Mouse (Mus musculus) midbrain, embryonic 16.5 days (tissue): Measurements from ENCODE around the gene Gm10447. TPM values are rescaled to one million over a fixed set of nuclear protein-coding genes. Genes with fewer than 3 reads are reported as not detected.

Source experiments
- ATAC-seq: fragments of 200-750 bp; cut with Nextera tagmentation; 2 replicates; pipeline ENCODE4 v1.8.0; 2017; ENCODE audit warnings: moderate TSS enrichment
- H3K27ac ChIP-seq: fragments of 300-500 bp; sonication (generic); 2 replicates; pipeline ENCODE4 v1.5.1; 2014; ENCODE audit warnings: mild to moderate bottlenecking, low read length, mixed read lengths
- H3K27me3 ChIP-seq: fragments of 300-500 bp; sonication (generic); 2 replicates; pipeline ENCODE4 v1.6.1; 2014; ENCODE audit warnings: low read depth, low read length, mixed read lengths; ENCODE audit not compliant: control insufficient read depth, insufficient read depth
- H3K36me3 ChIP-seq: fragments of 300-500 bp; sonication (generic); 2 replicates; pipeline ENCODE4 v1.6.1; 2014; ENCODE audit warnings: mild to moderate bottlenecking, low read length, moderate library complexity, mixed read lengths; ENCODE audit not compliant: control insufficient read depth, insufficient read depth
- H3K4me1 ChIP-seq: fragments of 300-500 bp; sonication (generic); 2 replicates; pipeline ENCODE4 v1.6.1; 2014; ENCODE audit warnings: mild to moderate bottlenecking, low read length, mixed read lengths; ENCODE audit not compliant: control insufficient read depth, insufficient read depth
- H3K4me2 ChIP-seq: fragments of 300-500 bp; sonication (generic); 2 replicates; pipeline ENCODE4 v1.6.1; 2014; ENCODE audit warnings: mild to moderate bottlenecking, low read length, mixed read lengths
- H3K4me3 ChIP-seq: fragments of 300-500 bp; sonication (generic); 2 replicates; pipeline ENCODE4 v1.5.1; 2014; ENCODE audit warnings: low read depth, mild to moderate bottlenecking, low read length, moderate library complexity, mixed read lengths
- H3K9ac ChIP-seq: fragments of 300-500 bp; sonication (generic); 2 replicates; pipeline ENCODE4 v1.6.1; 2014; ENCODE audit warnings: low read depth, low read length, mixed read lengths
- H3K9me3 ChIP-seq: fragments of 300-500 bp; sonication (generic); replicated peaks from 2 replicates; pipeline ENCODE4 v1.6.1; 2014; ENCODE audit warnings: mild to moderate bottlenecking, low read length, mixed read lengths; ENCODE audit not compliant: control insufficient read depth, poor library complexity, severe bottlenecking
- WGBS: fragments of 180-500 bp; shearing (Covaris S2); extraction: QIAGEN DNeasy Blood & Tissue Kit; methylation state at CpG from one replicate; pipeline ENCODE4 v1.1.7; 2014; 5-methylcytosine and 5-hydroxymethylcytosine counted together
- polyA plus RNA-seq: library from polyadenylated mRNA; unstranded; fragments of >200 nt; fragmentation: Nextera tagmentation; extraction: Ambion mirVana; gene quantifications from 2 replicates; pipeline ENCODE4 v1.2.1, GENCODE M21; 2015

Gm10447 gene
- polyA plus RNA-seq, 1 experiment from 2014 or later: 0.10 TPM

DNA sequence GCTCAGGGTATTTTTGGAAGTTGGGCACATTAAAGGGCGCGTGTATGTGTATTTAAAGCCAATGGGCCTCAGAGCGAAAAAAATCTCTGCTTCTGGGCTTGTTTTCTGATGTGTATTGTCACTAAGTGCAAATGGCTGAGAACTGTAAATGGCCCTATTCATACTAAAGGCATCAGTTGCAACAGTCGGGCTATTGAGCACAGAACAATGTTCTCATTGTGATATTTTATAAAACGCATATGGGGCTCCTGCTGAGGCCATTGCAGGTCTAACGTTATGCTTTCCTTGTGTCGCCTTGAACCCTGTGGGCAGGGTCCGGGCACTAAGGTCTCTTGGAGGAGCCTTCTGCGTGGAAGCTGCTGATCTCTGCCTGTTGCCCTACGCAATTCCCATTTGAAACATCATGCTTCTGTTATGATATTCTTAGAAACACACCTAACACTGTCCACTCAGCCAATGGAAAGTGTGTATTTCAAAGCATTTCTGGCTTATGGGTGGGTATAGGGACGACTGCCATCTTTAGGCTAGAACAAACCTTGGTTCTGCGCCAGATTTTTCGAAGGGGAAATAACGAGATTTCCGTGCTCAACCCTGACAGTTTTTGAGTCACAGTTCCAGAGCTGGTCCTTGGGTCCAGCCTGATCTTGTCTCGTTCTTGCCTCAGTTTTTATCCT lies 12.5 kb upstream of the Gm10447 start:
- Histone ChIP-seq H3K27me3 (peaks cover 34% of the 10 kb centered on the region), H3K4me2 (peak overlapping the region; percentile 57; the same call in 1 of the 2 replicates), H3K4me1 (peaks cover 13% of the 10 kb centered on the region), H3K9ac (no peak overlapping the region), H3K9me3 (no peaks in the 10 kb centered on the region), H3K27ac (no peak overlapping the region; the same call in 1 of the 2 replicates), H3K36me3 (no peaks in the 10 kb centered on the region), H3K4me3 (no peak overlapping the region)
- ATAC-seq: no peak
- WGBS: 33% methylated on average over 16 of the region's 16 CpGs

DNA sequence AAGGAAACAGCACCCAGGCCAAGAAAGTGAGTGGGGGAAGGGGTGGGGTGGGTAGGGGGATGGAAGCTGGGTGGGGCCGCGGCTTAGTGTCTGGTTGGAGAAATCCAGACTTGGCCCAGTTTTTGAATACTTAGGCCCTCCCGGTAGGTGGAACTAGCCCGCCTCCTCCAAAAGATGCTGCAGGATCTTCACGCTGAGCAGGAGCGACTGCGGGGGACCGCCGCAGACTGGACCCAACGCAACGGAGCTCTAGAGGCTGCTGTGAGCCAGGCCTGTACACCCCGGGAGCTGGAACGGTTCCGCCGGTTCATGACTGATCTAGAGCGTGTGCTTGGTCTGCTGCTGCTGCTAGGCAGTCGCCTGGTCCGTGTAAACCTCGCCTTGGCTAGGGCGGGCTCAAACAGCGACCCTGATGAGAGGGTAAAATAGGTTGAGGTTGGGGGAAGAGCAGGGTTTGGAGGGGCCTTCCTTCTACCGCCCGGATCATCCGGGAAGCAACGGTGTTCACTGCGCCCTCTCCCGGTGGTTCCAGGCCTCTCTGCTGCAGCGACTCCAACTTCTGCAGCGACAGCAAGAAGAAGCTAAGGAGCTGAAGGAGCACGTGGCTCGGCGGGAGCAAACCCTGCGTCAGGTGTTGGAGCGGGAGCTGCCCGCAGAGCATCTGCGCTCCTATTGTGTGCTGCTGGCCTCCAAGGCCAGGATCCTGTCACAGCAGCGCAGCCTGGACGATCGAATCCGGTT lies 9.5 kb upstream of the Gm10447 start:
- peak; percentile 30; the same call in 1 of the 2 replicates for ATAC-seq
- 4% methylated on average over 40 of the region's 40 CpGs for WGBS

DNA sequence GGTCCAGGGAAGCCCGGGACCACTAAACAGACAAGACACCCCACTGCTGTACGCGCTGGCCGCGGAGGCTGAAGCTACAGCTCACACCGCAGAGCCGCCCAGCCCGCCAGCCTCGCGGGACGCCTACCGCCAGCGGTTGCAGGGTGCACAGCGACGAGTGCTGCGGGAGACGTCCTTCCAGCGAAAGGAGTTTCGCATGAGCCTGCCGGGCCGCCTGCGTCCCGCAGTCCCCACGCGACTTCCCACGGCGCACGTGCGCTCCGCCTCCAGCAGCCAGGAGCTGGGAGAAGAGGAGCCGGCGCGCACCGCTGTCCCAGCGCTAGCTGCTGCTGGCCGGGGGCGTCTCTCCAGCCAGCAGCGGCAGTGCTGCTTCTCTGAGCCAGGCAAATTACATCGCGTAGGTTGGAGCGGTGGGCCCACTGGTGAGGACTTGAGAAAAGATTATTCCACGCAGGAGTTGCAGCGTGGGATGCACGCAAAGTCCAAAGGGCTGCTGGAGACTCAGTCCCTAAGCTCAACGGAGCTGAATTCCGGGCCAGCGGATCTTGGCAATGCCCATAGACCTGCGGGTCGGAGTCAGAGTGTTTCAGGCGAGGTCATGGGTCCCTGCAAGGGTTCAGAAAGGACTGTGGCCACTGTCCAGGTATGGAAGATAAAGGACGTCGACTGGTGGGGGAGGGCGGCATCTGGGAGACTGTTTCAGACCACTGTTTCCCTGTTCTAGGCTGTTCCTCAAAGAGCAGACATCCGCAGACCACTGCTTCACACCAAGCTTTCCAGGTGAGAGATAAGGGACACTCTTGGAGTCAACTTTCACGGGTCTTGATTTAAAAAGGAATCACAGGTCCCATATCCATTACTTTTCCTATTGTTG lies 6.9 kb upstream of the Gm10447 start:
- Histone ChIP-seq H3K9me3 (no peaks in the 10 kb centered on the region), H3K4me1 (peaks cover 8% of the 10 kb centered on the region; the same call in 1 of the 2 replicates), H3K4me2 (peak overlapping the region; percentile 85), H3K9ac (peak overlapping the region; percentile 36; the same call in 1 of the 2 replicates), H3K4me3 (peak overlapping the region; percentile 44), H3K27me3 (peaks cover 60% of the 10 kb centered on the region), H3K36me3 (no peaks in the 10 kb centered on the region), H3K27ac (no peak overlapping the region)
- WGBS: 6% methylated on average over 55 of the region's 55 CpGs
- no peak for ATAC-seq

More for the DNA sequence above, 9.5 kb upstream of the Gm10447 start:
- H3K4me1 ChIP-seq: peaks cover 18% of the 10 kb centered on the region
- H3K36me3 ChIP-seq: no peaks in the 10 kb centered on the region
- H3K27me3 ChIP-seq: peaks cover 56% of the 10 kb centered on the region
- H3K4me3 ChIP-seq: peak overlapping the region; percentile 37
- H3K27ac ChIP-seq: no peak overlapping the region
- H3K9ac ChIP-seq: peak overlapping the region; percentile 55
- H3K9me3 ChIP-seq: no peaks in the 10 kb centered on the region
- peak overlapping the region; percentile 63 for H3K4me2 ChIP-seq

DNA sequence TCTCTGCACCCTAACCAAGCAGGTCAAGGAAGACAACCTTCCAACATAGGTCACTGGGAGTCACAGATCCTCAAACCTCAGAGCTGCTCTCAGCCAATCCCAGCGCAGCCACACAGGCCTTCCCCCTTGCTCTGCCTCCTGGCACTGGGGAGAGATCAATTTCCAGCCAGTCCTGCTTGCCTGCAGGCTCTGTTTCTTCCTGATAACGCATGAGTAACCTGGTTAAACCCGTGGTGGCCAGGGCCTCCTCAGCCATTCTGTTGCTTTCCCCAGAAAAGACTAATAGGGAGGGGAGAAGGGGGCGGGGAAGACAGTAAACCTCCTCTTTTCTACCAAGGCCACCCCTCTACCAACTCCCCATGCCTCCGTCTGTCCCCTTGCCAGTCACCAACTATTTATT lies 4.8 kb upstream of the Gm10447 start:
- Histone ChIP-seq H3K9ac (no peak overlapping the region), H3K36me3 (no peaks in the 10 kb centered on the region), H3K4me3 (no peak overlapping the region), H3K4me1 (peaks cover 12% of the 10 kb centered on the region), H3K27ac (no peak overlapping the region), H3K4me2 (no peak overlapping the region), H3K9me3 (no peaks in the 10 kb centered on the region), H3K27me3 (peaks cover 63% of the 10 kb centered on the region)
- 23% methylated on average over 5 of the region's 5 CpGs for WGBS
- no peak for ATAC-seq

DNA sequence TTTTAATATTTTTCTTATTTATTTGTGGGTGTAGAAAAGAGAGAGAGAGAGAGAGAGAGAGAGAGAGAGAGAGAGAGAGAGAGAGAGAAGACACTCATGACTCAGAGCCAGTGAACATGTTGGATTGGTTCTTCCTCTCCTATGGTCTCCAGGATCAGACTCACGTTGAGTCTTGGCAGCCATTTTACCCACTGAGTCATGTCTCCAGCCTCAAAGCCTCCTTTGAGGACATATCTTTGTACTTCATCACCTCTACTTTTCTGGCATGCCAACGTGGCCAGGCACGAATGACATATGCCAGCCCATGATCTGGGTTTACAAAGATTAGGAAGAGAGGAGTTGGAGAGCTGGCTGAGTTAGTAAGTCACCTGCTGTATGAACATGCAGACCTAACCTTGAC lies 3.3 kb upstream of the Gm10447 start:
- no peak for ATAC-seq
- Histone ChIP-seq H3K9ac (no peak overlapping the region), H3K4me1 (peaks cover 9% of the 10 kb centered on the region), H3K4me2 (no peak overlapping the region), H3K4me3 (no peak overlapping the region), H3K9me3 (no peaks in the 10 kb centered on the region), H3K27ac (no peak overlapping the region), H3K27me3 (peaks cover 60% of the 10 kb centered on the region), H3K36me3 (no peaks in the 10 kb centered on the region)
- WGBS: 80% methylated on average over 3 of the region's 3 CpGs

DNA sequence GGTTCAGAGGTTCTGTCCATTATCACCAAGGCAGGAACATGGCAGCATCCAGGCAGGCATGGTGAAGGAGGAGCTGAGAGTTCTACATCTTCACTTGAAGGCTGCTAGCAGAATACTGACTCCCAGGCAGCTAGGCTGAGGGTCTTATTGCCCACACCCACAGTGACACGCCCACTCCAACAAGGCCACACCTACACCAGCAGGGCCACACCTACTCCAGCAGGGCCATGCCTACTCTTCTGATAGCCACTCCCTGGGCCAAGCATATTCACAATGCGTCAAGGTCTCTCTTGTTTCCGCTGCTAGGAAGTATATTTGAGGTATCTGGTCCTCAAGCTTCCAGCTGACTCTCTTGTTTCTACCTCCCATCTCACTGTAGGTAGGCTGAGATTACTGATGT lies 2.1 kb upstream of the Gm10447 start:
- 64% methylated on average over 3 of the region's 3 CpGs for WGBS
- Histone ChIP-seq H3K4me3 (no peak overlapping the region), H3K27me3 (peaks cover 49% of the 10 kb centered on the region), H3K4me2 (no peak overlapping the region), H3K27ac (no peak overlapping the region), H3K36me3 (no peaks in the 10 kb centered on the region), H3K9me3 (no peaks in the 10 kb centered on the region), H3K9ac (no peak overlapping the region), H3K4me1 (peaks cover 9% of the 10 kb centered on the region)
- ATAC-seq: no peak

DNA sequence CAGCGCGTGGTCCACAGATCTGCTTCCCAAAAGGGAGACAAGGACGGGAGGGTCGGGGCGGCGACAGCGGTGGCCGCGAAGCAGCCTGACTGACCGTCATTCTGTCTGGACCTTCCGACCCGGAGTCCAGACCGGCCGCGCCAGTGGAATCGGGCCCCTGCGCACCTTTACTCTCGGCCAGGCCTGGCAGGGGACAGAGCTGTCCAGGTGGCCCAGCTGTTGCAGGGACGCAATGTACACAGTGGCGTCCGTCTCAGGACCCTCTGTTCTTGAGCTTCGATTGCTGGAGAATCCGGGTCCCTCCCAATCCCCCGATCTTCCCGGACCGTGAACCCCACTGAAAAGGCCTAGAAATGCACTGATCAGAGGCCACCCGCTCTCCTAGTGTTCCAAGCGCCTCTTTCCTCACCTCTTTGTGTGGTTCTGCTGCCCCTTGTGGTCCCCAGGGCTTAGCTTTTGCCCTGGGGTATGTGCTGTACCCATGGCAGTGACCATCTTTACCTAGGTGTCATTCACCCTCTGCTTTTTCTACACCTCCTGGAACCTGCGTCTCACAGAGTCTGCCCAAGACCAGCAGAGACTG lies 553 bp upstream of the Gm10447 start:
- H3K9ac ChIP-seq: peak overlapping the region; percentile 65
- WGBS: 9% methylated on average over 28 of the region's 29 CpGs
- no peaks in the 10 kb centered on the region for H3K36me3 ChIP-seq
- H3K4me1 ChIP-seq: peaks cover 4% of the 10 kb centered on the region
- H3K9me3 ChIP-seq: no peaks in the 10 kb centered on the region
- peak overlapping the region; percentile 81 for H3K4me2 ChIP-seq
- H3K27me3 ChIP-seq: peaks cover 39% of the 10 kb centered on the region
- H3K4me3 ChIP-seq: peak overlapping the region; percentile 48
- no peak for ATAC-seq
- no peak overlapping the region for H3K27ac ChIP-seq

DNA sequence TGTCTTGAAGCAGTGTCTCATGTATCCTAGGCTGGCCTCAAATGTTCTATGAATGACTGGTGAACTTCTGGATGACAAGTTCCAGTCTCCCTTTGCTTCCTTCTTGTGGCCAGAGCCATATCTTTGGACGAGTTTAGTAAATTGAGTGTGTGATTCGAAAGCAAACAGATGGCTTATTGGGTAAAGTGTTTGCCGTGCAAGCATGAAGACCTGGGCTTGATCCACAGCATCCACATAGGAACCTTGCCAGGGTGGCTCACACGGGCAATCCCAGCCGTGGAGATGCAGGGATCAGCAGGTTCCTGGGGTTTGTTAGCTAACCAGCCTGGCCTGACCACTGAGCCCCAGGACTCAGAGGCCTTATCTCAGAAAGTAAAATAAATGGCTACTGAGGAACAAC lies 3.9 kb downstream of the Gm10447 start:
- peaks cover 4% of the 10 kb centered on the region for H3K4me1 ChIP-seq
- H3K4me2 ChIP-seq: no peak overlapping the region
- 88% methylated on average over 5 of the region's 5 CpGs for WGBS
- H3K27me3 ChIP-seq: peaks cover 16% of the 10 kb centered on the region
- no peak for ATAC-seq
- no peak overlapping the region for H3K4me3 ChIP-seq
- no peak overlapping the region for H3K9ac ChIP-seq
- H3K27ac ChIP-seq: no peak overlapping the region
- H3K9me3 ChIP-seq: no peaks in the 10 kb centered on the region
- no peaks in the 10 kb centered on the region for H3K36me3 ChIP-seq
